Mouse (Mus musculus): ENCODE measurements around the gene Slc17a4.

DNA sequence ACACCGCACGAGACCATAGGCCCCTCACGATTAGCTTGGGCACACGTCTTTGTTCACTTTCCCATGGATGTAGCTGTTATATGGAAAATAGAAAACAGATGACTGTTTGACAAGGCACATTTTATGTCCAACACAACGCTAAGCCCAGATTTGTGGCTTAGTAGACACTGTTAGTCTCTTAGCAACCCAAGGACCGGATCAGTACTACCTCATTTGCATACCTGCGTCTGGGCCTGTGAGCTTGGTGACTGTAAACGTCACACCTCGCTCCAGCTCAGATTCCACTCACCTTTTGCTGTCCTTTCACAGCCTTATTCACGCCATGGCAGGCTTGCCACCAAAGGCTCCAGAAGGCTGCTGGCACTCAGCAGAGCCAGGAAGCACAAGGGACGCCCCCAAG, 16.1 kb upstream of the Slc17a4 start:
- TF ChIP-seq ZNF384 (IDR thresholded peaks at IDR 0.05; ENCODE audit: low read depth, low read length) (no peak), CHD2 (IDR thresholded peaks at IDR 0.05; ENCODE audit: low read depth, low read length) (no peak), HCFC1 (IDR thresholded peaks at IDR 0.05; ENCODE audit: borderline replicate concordance, insufficient read depth, low read length) (no peak)
